Mouse (Mus musculus) forebrain, embryonic 12.5 days (tissue): ENCODE data around the gene Lrrc4. TPM values are rescaled to one million over a fixed set of nuclear protein-coding genes. Genes with fewer than 3 reads are reported as not detected.

ENCODE experiments used
- ATAC-seq: fragments of 200-750 bp; cut with Nextera tagmentation; 2 replicates; pipeline ENCODE4 v1.8.0; 2017; ENCODE audit warnings: moderate TSS enrichment; ENCODE audit not compliant: low FRiP score
- H3K27ac ChIP-seq: fragments of 300-500 bp; sonication (generic); 2 replicates; pipeline ENCODE4 v1.5.1; 2016; ENCODE audit warnings: mild to moderate bottlenecking
- H3K27me3 ChIP-seq: fragments of 300-500 bp; sonication (generic); 2 replicates; pipeline ENCODE4 v1.6.1; 2016; ENCODE audit warnings: mild to moderate bottlenecking
- H3K36me3 ChIP-seq: fragments of 300-500 bp; sonication (generic); replicated peaks from 2 replicates; pipeline ENCODE4 v1.6.1; 2016; ENCODE audit warnings: mild to moderate bottlenecking
- H3K4me1 ChIP-seq: fragments of 300-500 bp; sonication (generic); 2 replicates; pipeline ENCODE4 v1.6.1; 2016
- H3K4me2 ChIP-seq: fragments of 300-500 bp; sonication (generic); 2 replicates; pipeline ENCODE4 v1.6.1; 2016; ENCODE audit warnings: mild to moderate bottlenecking, moderate library complexity
- H3K4me3 ChIP-seq: fragments of 300-500 bp; sonication (generic); replicated peaks from 2 replicates; pipeline ENCODE4 v1.5.1; 2016; ENCODE audit warnings: mild to moderate bottlenecking
- H3K9ac ChIP-seq: fragments of 300-500 bp; sonication (generic); 2 replicates; pipeline ENCODE4 v1.6.1; 2016; ENCODE audit warnings: mild to moderate bottlenecking
- H3K9me3 ChIP-seq: fragments of 300-500 bp; sonication (generic); 2 replicates; pipeline ENCODE4 v1.6.1; 2016
- WGBS: fragments of 180-500 bp; shearing (Covaris S2); methylation state at CpG from one replicate; pipeline ENCODE4 v1.1.7; 2016; 5-methylcytosine and 5-hydroxymethylcytosine counted together
- polyA plus RNA-seq: library from polyadenylated mRNA; unstranded; fragments of >200 nt; fragmentation: Nextera tagmentation; extraction: Ambion mirVana; gene quantifications from 2 replicates; pipeline ENCODE4 v1.2.1, GENCODE M21; 2016

Gene Lrrc4
- polyA plus RNA-seq, 1 experiment from 2014 or later, result 3.1 TPM

GRCm38 (mm10) chr6:28853164-28853563, 21.6 kb upstream of the Lrrc4 start:
- Histone ChIP-seq H3K27me3 (peaks cover 21% of the 10 kb centered on the region), H3K9ac (no peak overlapping the region), H3K4me2 (no peak overlapping the region), H3K27ac (0 out of 2 replicates have a peak overlapping the region, but pooled peaks have one; percentile 43), H3K9me3 (no peaks in the 10 kb centered on the region), H3K4me3 (no peak overlapping the region), H3K36me3 (no peaks in the 10 kb centered on the region), H3K4me1 (peaks cover 49% of the 10 kb centered on the region)
- ATAC-seq, result peak; percentile 47; the same call in 1 of the 2 replicates
- 20% methylated on average over 3 of the region's 3 CpGs for WGBS

GRCm38 (mm10) chr6:28852342-28852741, 20.8 kb upstream of the Lrrc4 start:
- Histone ChIP-seq H3K4me3 (no peak overlapping the region), H3K9me3 (no peaks in the 10 kb centered on the region), H3K4me1 (peaks cover 57% of the 10 kb centered on the region), H3K27ac (no peak overlapping the region), H3K4me2 (no peak overlapping the region), H3K9ac (no peak overlapping the region), H3K27me3 (peaks cover 26% of the 10 kb centered on the region), H3K36me3 (no peaks in the 10 kb centered on the region)
- WGBS, result 78% methylated on average over 7 of the region's 7 CpGs
- ATAC-seq, result no peak

- Histone ChIP-seq H3K4me2 (no peak overlapping the region), H3K27ac (no peak overlapping the region), H3K4me3 (no peak overlapping the region), H3K4me1 (peaks cover 62% of the 10 kb centered on the region), H3K9me3 (no peaks in the 10 kb centered on the region), H3K27me3 (peaks cover 26% of the 10 kb centered on the region), H3K9ac (no peak overlapping the region), H3K36me3 (no peaks in the 10 kb centered on the region)
- 90% methylated on average over 9 of the region's 9 CpGs for WGBS
- ATAC-seq, result no peak
Observed at GRCm38 (mm10) chr6:28850326-28850900, 18.9 kb upstream of the Lrrc4 start.

- Histone ChIP-seq H3K4me1 (peaks cover 62% of the 10 kb centered on the region), H3K4me3 (no peak overlapping the region), H3K27ac (no peak overlapping the region), H3K36me3 (no peaks in the 10 kb centered on the region), H3K9ac (no peak overlapping the region), H3K27me3 (peaks cover 22% of the 10 kb centered on the region), H3K9me3 (no peaks in the 10 kb centered on the region), H3K4me2 (no peak overlapping the region)
- 40% methylated on average over 3 of the region's 3 CpGs for WGBS
- ATAC-seq, result no peak
Observed at GRCm38 (mm10) chr6:28849317-28849716, 17.8 kb upstream of the Lrrc4 start.

GRCm38 (mm10) chr6:28848891-28849290, 17.3 kb upstream of the Lrrc4 start:
- ATAC-seq, result no peak

GRCm38 (mm10) chr6:28848285-28848794, 16.8 kb upstream of the Lrrc4 start:
- Histone ChIP-seq H3K27me3 (peaks cover 22% of the 10 kb centered on the region), H3K9me3 (no peaks in the 10 kb centered on the region), H3K27ac (no peak overlapping the region), H3K4me1 (peaks cover 56% of the 10 kb centered on the region), H3K4me2 (no peak overlapping the region), H3K4me3 (no peak overlapping the region), H3K9ac (no peak overlapping the region), H3K36me3 (no peaks in the 10 kb centered on the region)
- WGBS, result 64% methylated on average over 6 of the region's 6 CpGs
- no peak for ATAC-seq

More at GRCm38 (mm10) chr6:28848891-28849290, 17.3 kb upstream of the Lrrc4 start:
- Histone ChIP-seq H3K9ac (no peak overlapping the region), H3K4me1 (peaks cover 58% of the 10 kb centered on the region), H3K36me3 (no peaks in the 10 kb centered on the region), H3K4me3 (no peak overlapping the region), H3K27me3 (peaks cover 22% of the 10 kb centered on the region), H3K4me2 (no peak overlapping the region), H3K27ac (no peak overlapping the region), H3K9me3 (no peaks in the 10 kb centered on the region)
- WGBS, result 71% methylated on average over 9 of the region's 9 CpGs

- ATAC-seq, result no peak
- peaks cover 57% of the 10 kb centered on the region for H3K4me1 ChIP-seq
- no peak overlapping the region for H3K27ac ChIP-seq
- no peaks in the 10 kb centered on the region for H3K9me3 ChIP-seq
- H3K4me2 ChIP-seq, result no peak overlapping the region
- H3K27me3 ChIP-seq, result peaks cover 22% of the 10 kb centered on the region
- 70% methylated on average over 6 of the region's 6 CpGs for WGBS
- no peak overlapping the region for H3K9ac ChIP-seq
- H3K36me3 ChIP-seq, result no peaks in the 10 kb centered on the region
- no peak overlapping the region for H3K4me3 ChIP-seq
Observed at GRCm38 (mm10) chr6:28847616-28848015, 16.1 kb upstream of the Lrrc4 start.

- Histone ChIP-seq H3K27ac (no peak overlapping the region), H3K4me1 (peaks cover 67% of the 10 kb centered on the region), H3K4me2 (no peak overlapping the region), H3K27me3 (peaks cover 8% of the 10 kb centered on the region), H3K9me3 (no peaks in the 10 kb centered on the region), H3K4me3 (no peak overlapping the region), H3K9ac (no peak overlapping the region), H3K36me3 (no peaks in the 10 kb centered on the region)
- WGBS, result 38% methylated on average over 4 of the region's 4 CpGs
- ATAC-seq, result no peak
Observed at GRCm38 (mm10) chr6:28845610-28846009, 14.1 kb upstream of the Lrrc4 start.

- peak; percentile 89 for ATAC-seq
- Histone ChIP-seq H3K27me3 (peaks cover 2% of the 10 kb centered on the region; the same call in 1 of the 2 replicates), H3K9ac (0 out of 2 replicates have a peak overlapping the region, but pooled peaks have one; percentile 12), H3K4me3 (no peak overlapping the region), H3K4me2 (peak overlapping the region; percentile 21; the same call in 1 of the 2 replicates), H3K27ac (peak overlapping the region; percentile 76), H3K9me3 (no peaks in the 10 kb centered on the region), H3K4me1 (peaks cover 50% of the 10 kb centered on the region), H3K36me3 (no peaks in the 10 kb centered on the region)
- 14% methylated on average over 4 of the region's 4 CpGs for WGBS
Observed at GRCm38 (mm10) chr6:28842375-28843276, 11.1 kb upstream of the Lrrc4 start.

GRCm38 (mm10) chr6:28841569-28841968, 10.0 kb upstream of the Lrrc4 start:
- no peak overlapping the region for H3K27ac ChIP-seq
- no peaks in the 10 kb centered on the region for H3K9me3 ChIP-seq
- no peak overlapping the region for H3K4me3 ChIP-seq
- ATAC-seq, result no peak
- H3K4me2 ChIP-seq, result no peak overlapping the region
- no peaks in the 10 kb centered on the region for H3K27me3 ChIP-seq
- WGBS, result 80% methylated on average over 3 of the region's 3 CpGs
- peaks cover 44% of the 10 kb centered on the region for H3K4me1 ChIP-seq
- no peaks in the 10 kb centered on the region for H3K36me3 ChIP-seq
- H3K9ac ChIP-seq, result no peak overlapping the region

GRCm38 (mm10) chr6:28836600-28836999, 5.1 kb upstream of the Lrrc4 start:
- no peak overlapping the region for H3K4me3 ChIP-seq
- H3K4me2 ChIP-seq, result no peak overlapping the region
- H3K27ac ChIP-seq, result no peak overlapping the region
- no peaks in the 10 kb centered on the region for H3K36me3 ChIP-seq
- peaks cover 19% of the 10 kb centered on the region for H3K4me1 ChIP-seq
- no peak overlapping the region for H3K9ac ChIP-seq
- H3K27me3 ChIP-seq, result peaks cover 14% of the 10 kb centered on the region
- no peak for ATAC-seq
- no peaks in the 10 kb centered on the region for H3K9me3 ChIP-seq

- H3K27me3 ChIP-seq, result peaks cover 21% of the 10 kb centered on the region
- H3K9ac ChIP-seq, result no peak overlapping the region
- H3K27ac ChIP-seq, result no peak overlapping the region
- WGBS, result 16% methylated on average over 2 of the region's 2 CpGs
- H3K9me3 ChIP-seq, result no peaks in the 10 kb centered on the region
- H3K4me3 ChIP-seq, result peak overlapping the region; percentile 79
- H3K36me3 ChIP-seq, result 0 out of 2 replicates have a peak, but pooled peaks cover 6% of the 10 kb centered on the region
- H3K4me1 ChIP-seq, result peaks cover 34% of the 10 kb centered on the region
- no peak for ATAC-seq
- peak overlapping the region; percentile 95 for H3K4me2 ChIP-seq
Observed at GRCm38 (mm10) chr6:28834046-28834445, 2.5 kb upstream of the Lrrc4 start.
